Mouse (Mus musculus) lung, postnatal 25 days (tissue): Measurements from ENCODE around the gene Fzd5.

ENCODE experiments used
- DNase-seq: peaks from one replicate; pipeline ENCODE4 v3.0.0; 2022; ENCODE audit warnings: low spot score

Gene Fzd5

DNA sequence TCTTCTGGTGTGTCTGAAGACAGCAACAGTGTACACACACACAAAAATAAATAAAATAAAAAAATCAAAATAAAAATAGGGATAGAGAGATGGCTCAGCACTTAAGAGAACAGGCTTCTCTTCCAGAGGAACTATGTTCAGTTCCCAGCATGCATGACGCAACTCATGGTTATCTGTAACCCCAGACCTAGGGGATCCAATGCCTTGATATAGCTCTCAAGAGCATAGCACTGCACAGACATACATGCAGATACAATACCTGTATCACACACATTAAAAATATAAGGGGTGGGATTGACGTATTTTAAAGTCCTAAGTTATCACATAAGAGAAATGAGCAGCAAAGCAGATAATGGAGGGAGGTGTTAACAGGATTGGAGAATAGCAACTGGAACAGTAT is 53.1 kb downstream of the Fzd5 start:
- no peak for DNase-seq

DNA sequence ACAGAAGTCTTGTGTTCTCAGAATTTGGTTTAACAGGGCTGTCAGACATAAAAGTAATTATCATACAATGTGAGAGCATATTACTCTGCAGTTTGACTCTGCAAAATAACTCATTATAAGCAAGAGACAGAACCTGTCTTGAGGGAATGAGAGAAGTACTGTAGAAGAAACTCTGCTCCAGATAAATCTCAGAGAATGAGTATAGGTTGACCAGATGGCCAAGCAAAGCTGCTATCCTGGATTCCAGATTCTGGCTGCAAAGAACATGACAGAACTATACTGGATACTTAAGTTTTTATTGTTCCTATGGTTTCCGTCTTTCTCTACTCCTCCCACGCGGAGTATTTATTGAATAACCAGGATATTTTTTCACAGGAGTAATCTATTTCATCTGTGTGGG is 54.5 kb downstream of the Fzd5 start:
- no peak for DNase-seq

DNA sequence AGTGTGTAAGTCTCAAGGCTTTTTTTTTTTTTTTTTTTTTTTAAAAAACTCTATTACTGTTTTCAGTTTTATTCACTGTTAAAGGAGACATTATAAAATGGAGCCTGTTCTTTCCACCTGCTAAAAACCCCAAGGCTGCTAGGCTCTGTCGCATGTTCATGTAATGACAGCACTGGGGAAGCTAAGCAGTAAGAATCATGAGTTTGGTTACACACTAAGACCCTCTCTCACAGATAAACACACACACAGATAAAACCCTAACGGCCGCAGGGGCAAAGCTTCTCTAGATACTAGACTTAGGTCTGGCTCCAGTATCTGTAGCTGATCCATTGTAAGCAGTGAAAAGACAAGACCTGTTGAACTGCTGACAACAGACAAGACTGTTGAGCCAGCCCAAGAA is 56.1 kb downstream of the Fzd5 start:
- no peak for DNase-seq
